Mouse (Mus musculus): ENCODE measurements around the gene Serpina11.

Gene Serpina11

GRCm38 (mm10) chr12:103989857-103990256 is at the start of gene Serpina11:
Serpina11 (minus strand) TSS chr12:103989957.
- no peak for DNase-seq (ENCODE audit: low spot score in 2 of 2)

- DNase-seq (ENCODE audit: low spot score in 2 of 2), result no peak
Observed at GRCm38 (mm10) chr12:104038181-104038580, 48.4 kb upstream of the Serpina11 start.

GRCm38 (mm10) chr12:104033752-104034151 is 44.0 kb upstream of the Serpina11 start:
- no peak for DNase-seq (ENCODE audit: low spot score in 2 of 2)

- no peak for DNase-seq (ENCODE audit: low spot score in 2 of 2)
Observed at GRCm38 (mm10) chr12:104029986-104030385, 40.2 kb upstream of the Serpina11 start.

GRCm38 (mm10) chr12:104015280-104015679 is 25.5 kb upstream of the Serpina11 start:
- DNase-seq (ENCODE audit: low spot score in 2 of 2), result no peak

GRCm38 (mm10) chr12:104013620-104014019 is 23.9 kb upstream of the Serpina11 start, which contains the start of gene Serpina9:
Serpina9 (minus strand) TSS chr12:104013755.
- DNase-seq (ENCODE audit: low spot score in 2 of 2), result no peak

- DNase-seq (ENCODE audit: low spot score in 2 of 2), result no peak
Observed at GRCm38 (mm10) chr12:104004689-104005088, 14.9 kb upstream of the Serpina11 start.

- DNase-seq (ENCODE audit: low spot score in 2 of 2), result no peak
Observed at GRCm38 (mm10) chr12:104003238-104003612, 13.5 kb upstream of the Serpina11 start.

GRCm38 (mm10) chr12:104002569-104003237 is 12.9 kb upstream of the Serpina11 start:
- DNase-seq (ENCODE audit: low spot score in 2 of 2), result no peak

- DNase-seq (ENCODE audit: low spot score in 2 of 2), result no peak
Observed at GRCm38 (mm10) chr12:104000594-104000993, 10.8 kb upstream of the Serpina11 start.

GRCm38 (mm10) chr12:103999611-104000010 is 9.9 kb upstream of the Serpina11 start:
- DNase-seq (ENCODE audit: low spot score in 2 of 2), result no peak

GRCm38 (mm10) chr12:103996513-103996912 is 6.8 kb upstream of the Serpina11 start:
- no peak for DNase-seq (ENCODE audit: low spot score in 2 of 2)

GRCm38 (mm10) chr12:103995292-103996072 is 5.7 kb upstream of the Serpina11 start:
- DNase-seq (ENCODE audit: low spot score in 2 of 2), result peak; percentile 74 to 82

- DNase-seq (ENCODE audit: low spot score in 2 of 2), result peak in 1 of 2 experiments; percentile 33
Observed at GRCm38 (mm10) chr12:103992945-103993344, 3.2 kb upstream of the Serpina11 start.

- no peak for DNase-seq (ENCODE audit: low spot score in 2 of 2)
Observed at GRCm38 (mm10) chr12:103989514-103989767, 316 bp downstream of the Serpina11 start.

- no peak for DNase-seq (ENCODE audit: low spot score in 2 of 2)
Observed at GRCm38 (mm10) chr12:103988754-103989513, 823 bp downstream of the Serpina11 start.

GRCm38 (mm10) chr12:103985868-103986267 is 3.9 kb downstream of the Serpina11 start:
- no peak for DNase-seq (ENCODE audit: low spot score in 2 of 2)

- peak; percentile 57 for DNase-seq (ENCODE audit: low spot score in 2 of 2)
Observed at GRCm38 (mm10) chr12:103984935-103985334, 4.8 kb downstream of the Serpina11 start.

- DNase-seq (ENCODE audit: low spot score in 2 of 2), result no peak
Observed at GRCm38 (mm10) chr12:103981646-103982360, 8.0 kb downstream of the Serpina11 start.

- no peak for DNase-seq (ENCODE audit: low spot score in 2 of 2)
Observed at GRCm38 (mm10) chr12:103978294-103978693, 11.5 kb downstream of the Serpina11 start.

- DNase-seq (ENCODE audit: low spot score in 2 of 2), result no peak
Observed at GRCm38 (mm10) chr12:103977846-103978245, 11.9 kb downstream of the Serpina11 start.

- no peak for DNase-seq (ENCODE audit: low spot score in 2 of 2)
Observed at GRCm38 (mm10) chr12:103977060-103977459, 12.7 kb downstream of the Serpina11 start.
